Mouse (Mus musculus) megakaryocyte, embryonic 14.5 days (primary cell): ENCODE results near the gene Zfp677. TPM values are rescaled to one million over a fixed set of nuclear protein-coding genes. Genes with fewer than 3 reads are reported as not detected.
"Not testable (repeated sequence)": the region's sequence is repeated elsewhere in the genome, so short reads cannot be mapped to it uniquely, and the experiment has no call there.

Source experiments
- H3K27me3 ChIP-seq: replicated peaks from 2 replicates; pipeline ENCODE3; 2012; ENCODE audit warnings: inconsistent platforms
- H3K36me3 ChIP-seq: replicated peaks from 2 replicates; pipeline ENCODE3; 2012; ENCODE audit warnings: low read length, inconsistent platforms, mixed read lengths
- H3K4me1 ChIP-seq: 2 replicates; pipeline ENCODE4 v1.6.1; 2012; ENCODE audit warnings: inconsistent platforms
- H3K4me3 ChIP-seq: replicated peaks from 2 replicates; pipeline ENCODE3; 2012; ENCODE audit warnings: moderate library complexity, mild to moderate bottlenecking, inconsistent platforms
- H3K9me3 ChIP-seq: 2 replicates; pipeline ENCODE4 v1.6.1; 2012; ENCODE audit warnings: inconsistent platforms
- FLI1 ChIP-seq: IDR thresholded peaks from 2 replicates; pipeline ENCODE4 v1.6.1; 2012; ENCODE audit warnings: low read length, inconsistent platforms, mixed read lengths
- GATA1 ChIP-seq: IDR thresholded peaks from 3 replicates; pipeline ENCODE4 v1.6.1; 2012; ENCODE audit warnings: mixed read lengths, low read length, inconsistent platforms, borderline replicate concordance
- polyA plus RNA-seq: library from polyadenylated mRNA; stranded (reverse); fragments of >175 nt; gene quantifications from 2 replicates; pipeline ENCODE4 v1.2.3, GENCODE M21; 2012; ENCODE audit warnings: low replicate concordance; ENCODE audit not compliant: insufficient read depth

Gene Zfp677
- polyA plus RNA-seq = not detected in 2 replicates

- no peaks in the 10 kb centered on the region for H3K27me3 ChIP-seq
- H3K36me3 ChIP-seq = no peaks in the 10 kb centered on the region
- TF ChIP-seq GATA1 = no peak
- peak; percentile 25; the same call in 1 of the 2 replicates for TF ChIP-seq FLI1
- peaks cover 18% of the 10 kb centered on the region; the same call in 1 of the 2 replicates for H3K4me1 ChIP-seq
- peak within 1 kb of the TSS; percentile 91 for H3K4me3 ChIP-seq
- H3K9me3 ChIP-seq = no peaks in the 10 kb centered on the region
Observed at GRCm38 (mm10) chr17:21383391-21384056, at the start of gene Zfp677. Gene Zfp677, plus strand, starts transcription at chr17:21383748.

- H3K4me3 ChIP-seq, H3K36me3 ChIP-seq, H3K27me3 ChIP-seq, H3K4me1 ChIP-seq, H3K9me3 ChIP-seq: not testable (repeated sequence)
Observed at GRCm38 (mm10) chr17:21368018-21368417, 15.5 kb upstream of the Zfp677 start.

GRCm38 (mm10) chr17:21369925-21370719 is 13.4 kb upstream of the Zfp677 start:
- Histone ChIP-seq H3K9me3 (0 out of 2 replicates have a peak, but pooled peaks cover 5% of the 10 kb centered on the region), H3K4me1 (peaks cover 3% of the 10 kb centered on the region; the same call in 1 of the 2 replicates), H3K4me3 (peak overlapping the region; percentile 90), H3K36me3 (no peaks in the 10 kb centered on the region), H3K27me3 (no peaks in the 10 kb centered on the region)
- TF ChIP-seq FLI1 (no peak), GATA1 (no peak)

GRCm38 (mm10) chr17:21375311-21375710 is 8.2 kb upstream of the Zfp677 start:
- H3K36me3 ChIP-seq = no peaks in the 10 kb centered on the region
- no peak for TF ChIP-seq FLI1
- no peaks in the 10 kb centered on the region; the same call in 1 of the 2 replicates for H3K4me1 ChIP-seq
- no peaks in the 10 kb centered on the region for H3K9me3 ChIP-seq
- H3K27me3 ChIP-seq = no peaks in the 10 kb centered on the region
- no peak overlapping the region for H3K4me3 ChIP-seq

GRCm38 (mm10) chr17:21384057-21384411 is 486 bp downstream of the Zfp677 start:
- Histone ChIP-seq H3K4me3 (peak overlapping the region; percentile 91), H3K36me3 (no peaks in the 10 kb centered on the region), H3K27me3 (no peaks in the 10 kb centered on the region), H3K9me3 (no peaks in the 10 kb centered on the region), H3K4me1 (peaks cover 18% of the 10 kb centered on the region; the same call in 1 of the 2 replicates)
- no peak for TF ChIP-seq GATA1
- TF ChIP-seq FLI1 = no peak

GRCm38 (mm10) chr17:21422664-21423599 is 39.4 kb downstream of the Zfp677 start, which contains the start of gene Zfp54:
Gene Zfp54, plus strand, starts transcription at chr17:21423227.
- peaks cover 19% of the 10 kb centered on the region for H3K4me1 ChIP-seq
- peak within 1 kb of the TSS; percentile 91 for H3K4me3 ChIP-seq
- no peaks in the 10 kb centered on the region for H3K36me3 ChIP-seq
- TF ChIP-seq GATA1 = no peak
- 0 out of 2 replicates have a peak, but pooled peaks have one; percentile 42 for TF ChIP-seq FLI1
- no peaks in the 10 kb centered on the region for H3K9me3 ChIP-seq
- peaks cover 3% of the 10 kb centered on the region for H3K27me3 ChIP-seq

GRCm38 (mm10) chr17:21438806-21439400 is 55.4 kb downstream of the Zfp677 start:
- not testable (repeated sequence) for H3K4me3 ChIP-seq, H3K27me3 ChIP-seq, H3K36me3 ChIP-seq, H3K9me3 ChIP-seq
- H3K4me1 ChIP-seq = peaks cover 23% of the 10 kb centered on the region

Other genes starting within 250 kb of the Zfp677 start
- gene Vmn1r234, start 157.7 kb upstream of the Zfp677 start, polyA plus RNA-seq = not detected in 2 replicates
- gene Vmn1r235, start 127.3 kb upstream of the Zfp677 start, polyA plus RNA-seq = 0.04 TPM in 1 of 2 replicates, not detected in the other
- not detected in 2 replicates for gene Vmn1r236, start 100.8 kb upstream of the Zfp677 start, polyA plus RNA-seq
- not detected in 2 replicates for gene Vmn1r237, start 71.9 kb upstream of the Zfp677 start, polyA plus RNA-seq
- not detected in 2 replicates for gene Zfp54, start 39.5 kb downstream of the Zfp677 start, polyA plus RNA-seq
- 0.36 TPM in 1 of 2 replicates, not detected in the other for gene Zfp51, start 66.6 kb downstream of the Zfp677 start, polyA plus RNA-seq
- 2.9 TPM in 1 of 2 replicates, not detected in the other for gene Zfp53, start 105.2 kb downstream of the Zfp677 start, polyA plus RNA-seq
- 1.1 TPM in 1 of 2 replicates, not detected in the other for gene Zfp52, start 151.8 kb downstream of the Zfp677 start, polyA plus RNA-seq
- gene Zfp948, start 183.3 kb downstream of the Zfp677 start, polyA plus RNA-seq = 1.5 TPM in 1 of 2 replicates, not detected in the other